Mouse (Mus musculus) embryonic facial prominence, embryonic 11.5 days (tissue): Measurements from ENCODE around the gene Plxnd1. TPM values are rescaled to one million over a fixed set of nuclear protein-coding genes. Genes with fewer than 3 reads are reported as not detected.

ENCODE experiments used
- ATAC-seq: fragments of 200-750 bp; cut with Nextera tagmentation; replicated peaks from 2 replicates; pipeline ENCODE4 v1.8.0; 2017; ENCODE audit warnings: low read depth; ENCODE audit not compliant: insufficient number of reproducible peaks, low FRiP score, low TSS enrichment
- DNase-seq: peaks from one replicate; pipeline ENCODE4 v3.0.0-alpha.2; 2015; ENCODE audit warnings: low spot score
- H3K27ac ChIP-seq: fragments of 300-500 bp; sonication (generic); replicated peaks from 2 replicates; pipeline ENCODE4 v1.5.1; 2014; ENCODE audit warnings: mild to moderate bottlenecking, low read depth, low read length, control low read depth
- H3K27me3 ChIP-seq: fragments of 300-500 bp; sonication (generic); 2 replicates; pipeline ENCODE4 v1.6.1; 2014; ENCODE audit warnings: mild to moderate bottlenecking, low read length, moderate library complexity, mixed read lengths; ENCODE audit not compliant: control insufficient read depth, insufficient read depth
- H3K36me3 ChIP-seq: fragments of 300-500 bp; sonication (generic); replicated peaks from 2 replicates; pipeline ENCODE4 v1.6.1; 2014; ENCODE audit warnings: low read depth, mild to moderate bottlenecking, low read length, moderate library complexity, mixed read lengths; ENCODE audit not compliant: control insufficient read depth, insufficient read depth
- H3K4me1 ChIP-seq: fragments of 300-500 bp; sonication (generic); 2 replicates; pipeline ENCODE4 v1.6.1; 2014; ENCODE audit warnings: low read length, mixed read lengths; ENCODE audit not compliant: control insufficient read depth, insufficient read depth
- H3K4me2 ChIP-seq: fragments of 300-500 bp; sonication (generic); 2 replicates; pipeline ENCODE4 v1.6.1; 2014; ENCODE audit warnings: low read depth, mild to moderate bottlenecking, control low read depth, low read length, moderate library complexity
- H3K4me3 ChIP-seq: fragments of 300-500 bp; sonication (generic); 2 replicates; pipeline ENCODE4 v1.5.1; 2014; ENCODE audit warnings: low read depth, low read length, control low read depth
- H3K9ac ChIP-seq: fragments of 300-500 bp; sonication (generic); replicated peaks from 2 replicates; pipeline ENCODE4 v1.6.1; 2014; ENCODE audit warnings: mild to moderate bottlenecking, control low read depth, low read length
- H3K9me3 ChIP-seq: fragments of 300-500 bp; sonication (generic); replicated peaks from 2 replicates; pipeline ENCODE4 v1.6.1; 2016; ENCODE audit warnings: mild to moderate bottlenecking, low read length, inconsistent platforms, mixed read lengths; ENCODE audit not compliant: control insufficient read depth
- WGBS: fragments of 180-500 bp; shearing (Covaris S2); extraction: QIAGEN DNeasy Blood & Tissue Kit; methylation state at CpG from one replicate; pipeline ENCODE4 v1.1.7; 2014; 5-methylcytosine and 5-hydroxymethylcytosine counted together
- polyA plus RNA-seq: library from polyadenylated mRNA; unstranded; fragments of >200 nt; fragmentation: Nextera tagmentation; extraction: Ambion mirVana; gene quantifications from 2 replicates; pipeline ENCODE4 v1.2.1, GENCODE M21; 2014

Gene Plxnd1
- polyA plus RNA-seq, 1 experiment from 2014 or later = 19.1 TPM

DNA sequence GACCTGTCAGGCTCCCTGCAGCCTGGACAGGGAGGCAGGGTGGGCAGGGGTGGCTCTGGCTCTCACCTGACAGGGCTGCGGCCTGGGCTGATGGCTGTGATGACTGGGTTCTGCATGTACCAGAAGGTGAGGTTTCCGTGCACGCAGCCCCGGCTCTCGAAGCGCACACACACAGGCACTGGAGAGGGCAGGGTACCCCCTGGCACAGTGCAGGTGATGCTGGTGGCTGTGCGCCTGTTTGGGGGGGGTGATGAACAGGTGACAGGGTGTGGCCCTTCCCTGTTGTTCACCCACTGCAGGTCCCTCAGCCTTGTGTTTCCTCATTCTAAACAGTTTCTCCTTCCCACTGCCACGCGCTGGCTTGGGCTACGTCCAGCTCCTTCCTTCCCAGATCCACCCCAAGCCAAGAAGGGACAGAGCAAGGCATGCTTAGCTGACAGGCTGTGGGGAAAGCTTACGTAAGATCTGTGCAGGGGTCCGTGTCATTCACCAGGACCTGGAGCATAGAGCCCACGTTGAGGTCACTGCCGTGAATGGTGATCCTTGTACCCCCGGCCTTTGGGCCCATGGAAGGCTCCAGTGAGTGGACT, 27.4 kb downstream of the Plxnd1 start:
- no peak overlapping the region for H3K4me2 ChIP-seq

DNA sequence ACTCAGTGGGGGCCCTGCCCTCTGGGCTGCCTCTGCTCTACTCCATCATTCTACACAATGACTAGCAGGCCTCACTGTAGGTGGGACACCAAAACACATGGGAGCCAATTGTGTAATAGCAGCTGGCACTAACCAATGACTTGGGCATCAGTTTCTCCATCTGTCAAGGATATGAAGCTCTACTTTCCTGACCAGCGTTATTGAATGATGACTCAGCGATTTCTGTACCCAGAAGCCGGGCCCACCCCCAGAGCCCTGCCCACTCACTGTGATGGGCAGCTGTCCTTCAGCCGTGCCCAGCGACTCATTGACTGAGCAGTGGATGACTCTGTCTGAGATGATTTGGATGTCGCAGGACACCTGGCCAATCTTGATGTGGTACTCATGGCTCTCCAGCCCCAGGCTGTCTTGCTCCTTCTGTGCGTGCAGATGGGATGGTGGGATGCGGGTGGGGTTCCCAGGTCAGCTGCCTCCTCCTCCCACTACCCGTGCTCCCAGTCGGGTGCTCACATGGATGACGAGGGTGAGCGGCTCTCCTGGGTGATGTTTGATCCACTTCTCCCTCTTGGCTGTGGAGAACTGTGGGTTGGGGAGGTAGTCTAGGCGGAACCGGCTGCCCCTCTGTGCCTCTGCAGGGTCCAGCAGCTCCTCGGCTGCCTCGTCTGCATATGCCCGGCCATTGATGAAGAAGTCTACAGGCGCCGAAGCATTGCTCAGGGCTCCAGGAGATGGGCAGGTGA, 28.4 kb downstream of the Plxnd1 start:
- no peaks in the 10 kb centered on the region for H3K36me3 ChIP-seq
- 94% methylated on average over 19 of the region's 19 CpGs for WGBS
- no peak for ATAC-seq
- no peak overlapping the region for H3K4me3 ChIP-seq
- no peaks in the 10 kb centered on the region for H3K9me3 ChIP-seq
- H3K4me2 ChIP-seq = no peak overlapping the region
- no peak overlapping the region for H3K27ac ChIP-seq
- DNase-seq = no peak
- H3K4me1 ChIP-seq = peaks cover 8% of the 10 kb centered on the region
- H3K27me3 ChIP-seq = no peaks in the 10 kb centered on the region; the same call in 1 of the 2 replicates
- H3K9ac ChIP-seq = no peak overlapping the region

More for the DNA sequence above, 27.4 kb downstream of the Plxnd1 start:
- 89% methylated on average over 15 of the region's 15 CpGs for WGBS
- H3K9me3 ChIP-seq = no peaks in the 10 kb centered on the region
- H3K4me3 ChIP-seq = no peak overlapping the region
- no peak overlapping the region for H3K9ac ChIP-seq
- H3K27ac ChIP-seq = no peak overlapping the region
- no peak for DNase-seq
- no peaks in the 10 kb centered on the region; the same call in 1 of the 2 replicates for H3K27me3 ChIP-seq
- peaks cover 11% of the 10 kb centered on the region for H3K4me1 ChIP-seq
- ATAC-seq = no peak
- H3K36me3 ChIP-seq = no peaks in the 10 kb centered on the region

GRCm38 (mm10) chr6:115963656-115964055, 31.1 kb downstream of the Plxnd1 start:
- no peak for DNase-seq
- WGBS = 74% methylated on average over 9 of the region's 9 CpGs
- Histone ChIP-seq H3K27ac (no peak overlapping the region), H3K36me3 (no peaks in the 10 kb centered on the region), H3K4me1 (peaks cover 6% of the 10 kb centered on the region), H3K4me3 (no peak overlapping the region), H3K4me2 (no peak overlapping the region), H3K9ac (no peak overlapping the region), H3K9me3 (no peaks in the 10 kb centered on the region), H3K27me3 (no peaks in the 10 kb centered on the region; the same call in 1 of the 2 replicates)
- no peak for ATAC-seq

DNA sequence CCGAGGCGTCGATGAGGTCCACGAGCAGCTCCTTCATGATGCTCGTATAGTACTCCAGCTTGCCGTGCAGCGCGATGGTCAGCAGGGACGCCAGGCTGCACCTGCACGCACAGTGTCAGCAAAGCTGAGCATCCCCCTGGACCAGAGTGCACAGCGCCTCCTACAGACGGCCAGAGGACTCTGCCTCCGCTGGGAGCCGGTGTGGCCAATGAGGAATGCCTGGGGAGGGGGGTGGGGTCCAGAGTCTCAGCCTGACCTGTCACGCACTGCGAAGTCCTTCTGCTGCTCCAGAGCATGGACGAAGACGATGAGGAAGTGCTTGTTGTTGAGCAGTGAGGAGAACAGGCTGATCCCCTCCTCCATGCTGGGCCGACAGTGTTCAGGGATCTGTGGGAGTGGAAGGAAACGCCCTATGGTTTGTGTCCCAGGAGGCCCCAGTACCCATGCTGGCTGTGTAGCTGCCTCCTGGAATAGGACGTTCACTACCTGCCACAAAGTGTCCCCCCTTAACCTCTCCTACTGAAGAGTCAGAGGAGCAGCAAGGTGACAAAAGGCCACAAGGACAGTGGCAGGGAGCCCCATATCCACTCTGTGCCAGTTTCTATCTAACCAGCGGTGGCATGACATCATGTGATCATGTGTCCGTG, 32.2 kb downstream of the Plxnd1 start:
- ATAC-seq (no peak), DNase-seq (peak; percentile 41)
- Histone ChIP-seq H3K36me3 (no peaks in the 10 kb centered on the region), H3K9ac (no peak overlapping the region), H3K27ac (no peak overlapping the region), H3K27me3 (no peaks in the 10 kb centered on the region; the same call in 1 of the 2 replicates), H3K4me1 (no peaks in the 10 kb centered on the region; the same call in 1 of the 2 replicates), H3K4me3 (no peak overlapping the region), H3K9me3 (no peaks in the 10 kb centered on the region), H3K4me2 (no peak overlapping the region)
- WGBS = 27% methylated on average over 23 of the region's 23 CpGs

DNA sequence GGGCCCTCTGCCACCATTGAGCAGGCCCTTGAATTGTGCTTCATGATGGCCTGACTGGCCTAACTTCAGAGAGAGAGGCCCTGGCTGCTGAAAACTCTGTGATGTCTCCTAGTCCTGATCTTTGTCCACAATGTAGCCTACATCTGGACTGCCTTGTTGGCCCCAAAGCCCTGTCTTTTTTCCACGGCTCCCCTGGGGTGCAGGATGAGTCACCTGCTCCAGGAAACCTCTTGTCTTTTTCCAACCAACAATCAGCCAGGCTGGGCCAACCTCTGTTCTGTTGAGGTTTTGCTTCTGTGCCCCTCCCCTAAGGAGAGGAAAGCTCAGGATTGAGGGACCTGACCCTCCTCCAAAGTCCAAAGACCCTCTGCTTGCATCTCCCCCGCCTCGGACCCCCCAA, 33.1 kb downstream of the Plxnd1 start:
- Histone ChIP-seq H3K4me3 (no peak overlapping the region), H3K9me3 (no peaks in the 10 kb centered on the region), H3K4me1 (peaks cover 2% of the 10 kb centered on the region; the same call in 1 of the 2 replicates), H3K27me3 (no peaks in the 10 kb centered on the region; the same call in 1 of the 2 replicates), H3K4me2 (no peak overlapping the region), H3K36me3 (no peaks in the 10 kb centered on the region), H3K27ac (no peak overlapping the region), H3K9ac (no peak overlapping the region)
- WGBS = 93% methylated on average over 3 of the region's 3 CpGs
- ATAC-seq = no peak
- no peak for DNase-seq

DNA sequence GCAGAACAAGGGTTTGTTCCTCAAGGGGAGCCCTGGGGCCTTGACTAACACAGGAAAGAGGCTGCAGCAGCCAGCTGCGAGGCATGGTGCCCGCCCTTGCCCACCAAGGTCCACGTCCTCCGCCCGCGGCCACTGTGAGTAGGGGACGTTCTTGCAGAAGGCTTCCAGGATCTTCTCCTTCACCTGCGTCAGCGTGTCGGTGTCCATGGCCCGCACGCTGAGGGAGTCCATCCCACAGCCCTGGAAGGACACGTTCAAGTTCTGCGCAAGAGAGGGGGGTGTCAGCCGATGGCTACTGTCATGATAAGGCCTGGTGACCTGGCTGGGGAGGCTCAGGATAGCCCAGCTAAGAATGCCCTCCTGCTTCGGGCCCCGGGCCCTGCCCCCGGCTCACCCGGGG, 34.5 kb downstream of the Plxnd1 start:
- DNase-seq (no peak), ATAC-seq (no peak)
- no peaks in the 10 kb centered on the region; the same call in 1 of the 2 replicates for H3K27me3 ChIP-seq
- peaks cover 3% of the 10 kb centered on the region; the same call in 1 of the 2 replicates for H3K4me1 ChIP-seq
- H3K27ac ChIP-seq = no peak overlapping the region
- H3K4me2 ChIP-seq = no peak overlapping the region
- H3K9ac ChIP-seq = no peak overlapping the region
- H3K36me3 ChIP-seq = no peaks in the 10 kb centered on the region
- no peak overlapping the region for H3K4me3 ChIP-seq
- WGBS = 94% methylated on average over 19 of the region's 19 CpGs
- H3K9me3 ChIP-seq = no peaks in the 10 kb centered on the region

- peaks cover 3% of the 10 kb centered on the region; the same call in 1 of the 2 replicates for H3K4me1 ChIP-seq
- H3K27ac ChIP-seq = no peak overlapping the region
- no peak overlapping the region for H3K4me2 ChIP-seq
- no peaks in the 10 kb centered on the region for H3K9me3 ChIP-seq
- no peaks in the 10 kb centered on the region; the same call in 1 of the 2 replicates for H3K27me3 ChIP-seq
- WGBS = 65% methylated on average over 7 of the region's 7 CpGs
- no peak overlapping the region for H3K4me3 ChIP-seq
- H3K36me3 ChIP-seq = no peaks in the 10 kb centered on the region
- no peak overlapping the region for H3K9ac ChIP-seq
- DNase-seq = no peak
- ATAC-seq = no peak
Measured at GRCm38 (mm10) chr6:115959151-115959691, 35.6 kb downstream of the Plxnd1 start.
